Mouse (Mus musculus) testis, adult 2 months (tissue): Measurements from ENCODE around the gene Lrrc51.

Experiments used
- CTCF ChIP-seq: fragments of 200-500 bp; IDR thresholded peaks from 2 replicates; pipeline ENCODE4 v1.5.1; 2012; ENCODE audit warnings: low read depth, mild to moderate bottlenecking, inconsistent platforms, low read length, moderate library complexity; ENCODE audit not compliant: control insufficient read depth, insufficient read depth, insufficient replicate concordance
- POLR2A ChIP-seq: fragments of 200-500 bp; IDR thresholded peaks from 2 replicates; pipeline ENCODE4 v1.6.1; 2012; ENCODE audit warnings: low read depth, mild to moderate bottlenecking, inconsistent platforms, low read length, moderate library complexity; ENCODE audit not compliant: control insufficient read depth

GRCm38 (mm10) chr7:101884160-101884559 is 49.5 kb downstream of the Lrrc51 start:
- no peak for TF ChIP-seq POLR2A
- TF ChIP-seq CTCF, result no peak
